Mouse (Mus musculus) cerebellum, adult 11-12 months (tissue): Measurements from ENCODE around the gene Sdk1.

Experiments used
- DNase-seq: peaks from one replicate; pipeline ENCODE4 v3.0.0; 2022

The Sdk1 gene

DNA sequence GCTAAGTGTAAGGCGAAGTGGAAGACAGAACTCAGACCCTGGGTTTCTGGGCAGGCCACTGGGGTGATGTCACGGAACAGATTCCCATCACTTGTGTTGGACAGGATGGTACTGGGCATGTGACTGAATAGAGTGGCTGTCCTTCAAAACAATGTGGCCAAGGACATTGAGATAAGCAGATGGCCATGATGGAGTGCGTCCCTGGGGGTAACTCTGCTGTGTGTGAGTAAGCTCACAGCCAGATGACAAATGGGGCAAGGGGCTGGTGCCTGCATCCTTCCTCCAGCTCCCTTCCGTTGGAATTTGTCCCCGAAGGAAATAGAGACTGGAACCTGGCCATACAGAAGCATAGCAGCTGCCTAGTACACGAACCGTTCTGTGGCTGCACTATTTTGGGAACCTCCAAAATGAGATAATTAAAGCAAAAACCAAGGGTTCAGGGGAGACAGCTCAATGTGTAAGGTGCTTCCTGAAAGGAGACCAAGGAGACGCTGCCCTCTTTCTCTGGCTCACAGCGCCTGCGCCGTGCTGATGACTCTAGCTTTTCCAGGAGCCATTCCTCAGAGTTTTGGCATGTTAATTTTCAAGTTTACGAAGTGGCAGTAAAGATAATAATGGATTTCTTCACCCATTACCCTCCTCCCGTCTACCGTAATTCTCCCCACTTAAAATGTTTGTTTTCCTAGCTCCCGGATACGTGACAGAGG, 661.4 kb downstream of the Sdk1 start:
- no peak for DNase-seq

DNA sequence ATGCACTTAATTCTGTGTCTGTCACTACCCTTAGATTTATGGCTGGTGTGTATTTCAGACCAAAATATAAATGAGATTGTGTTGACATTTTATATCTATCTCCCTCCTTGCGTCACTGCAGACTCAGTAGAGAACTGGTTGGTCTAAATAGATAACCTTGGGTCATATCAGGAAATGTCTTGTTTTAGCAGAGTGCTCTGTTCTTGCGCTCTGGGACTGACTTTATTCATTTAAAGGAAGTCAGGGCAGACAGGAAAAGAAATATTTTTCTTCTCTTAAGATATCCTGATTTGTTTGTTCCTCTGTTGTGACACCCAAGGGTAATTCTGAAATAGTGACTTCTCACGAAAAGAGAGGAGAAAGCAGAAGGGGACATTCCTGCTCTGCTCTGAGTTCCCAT, 669.2 kb downstream of the Sdk1 start:
- no peak for DNase-seq

DNA sequence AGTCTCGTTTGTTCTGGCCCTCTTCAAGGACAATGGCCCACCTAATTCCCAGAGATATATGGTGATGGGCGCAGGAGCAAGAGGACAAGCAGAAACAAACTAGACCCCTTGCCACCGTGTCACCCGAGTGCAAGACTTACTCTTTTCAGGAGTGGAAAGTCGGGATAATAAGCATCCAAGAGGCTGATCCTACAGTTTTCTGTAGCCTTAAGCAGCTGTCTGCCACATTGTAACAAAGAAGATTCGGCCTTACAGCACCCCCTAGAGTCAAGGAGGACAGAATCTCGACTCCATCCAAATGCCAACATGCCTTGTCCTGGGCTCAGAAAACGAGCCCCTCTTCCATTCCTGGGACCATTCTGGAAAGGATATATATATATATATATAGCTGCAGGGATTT, 669.6 kb downstream of the Sdk1 start:
- DNase-seq, result no peak

DNA sequence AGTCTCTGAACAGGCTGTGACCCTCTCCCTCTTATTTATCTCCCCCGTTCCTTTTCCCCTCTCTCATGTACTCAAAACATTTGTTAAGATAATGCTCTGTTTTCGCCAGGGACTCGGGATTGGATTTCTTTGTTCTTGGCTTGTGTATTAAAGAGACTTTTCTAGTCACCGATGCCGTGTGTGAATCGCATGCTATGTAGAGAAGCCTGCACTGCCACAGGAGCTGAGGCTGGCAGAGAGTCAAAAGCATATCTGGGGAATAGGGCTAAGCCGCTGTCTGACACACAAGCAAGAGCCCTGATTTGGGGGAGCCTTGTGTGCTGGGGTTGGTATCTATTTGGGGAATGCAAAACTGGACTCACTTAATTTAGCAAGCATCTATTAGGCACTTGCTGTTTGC, 671.6 kb downstream of the Sdk1 start:
- DNase-seq, result no peak

DNA sequence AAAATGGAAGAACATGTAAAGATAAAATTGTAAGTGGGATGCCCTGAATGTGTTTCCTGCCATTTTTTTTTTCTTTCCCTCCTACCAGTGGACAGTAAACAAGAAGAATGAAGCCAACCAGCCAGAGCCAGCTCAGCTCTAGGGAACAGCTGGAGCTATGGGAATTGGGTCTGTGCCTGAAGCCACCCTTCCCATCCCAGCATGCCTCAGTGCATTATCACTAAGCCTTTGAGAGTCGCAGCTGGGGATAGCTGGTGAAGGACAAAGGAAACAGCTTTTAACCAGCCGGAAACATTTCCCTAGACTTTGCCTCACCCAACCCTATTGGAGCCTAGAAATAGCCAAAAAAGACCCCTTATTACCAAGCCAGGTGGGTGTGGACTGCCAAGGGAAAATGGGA, 675.7 kb downstream of the Sdk1 start:
- no peak for DNase-seq

DNA sequence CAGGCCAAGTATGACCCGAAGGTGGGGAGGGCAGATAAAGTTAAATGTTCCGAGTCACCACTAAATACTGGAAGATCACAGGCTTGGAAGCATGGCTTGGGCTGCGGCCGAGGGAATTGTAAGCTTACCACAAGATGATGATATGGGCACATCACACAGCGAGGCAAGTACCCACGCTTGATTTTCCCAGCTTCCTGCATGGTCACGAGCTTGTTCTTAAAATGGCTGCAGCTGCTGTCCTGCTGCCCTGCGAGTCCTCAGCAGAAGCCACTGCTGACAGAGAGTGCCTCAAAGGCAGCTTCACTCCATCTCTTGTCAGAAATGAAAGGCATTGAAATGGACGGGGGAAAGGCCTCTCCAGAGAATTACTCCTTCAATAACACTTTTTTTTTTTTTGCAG, 697.7 kb downstream of the Sdk1 start:
- no peak for DNase-seq

DNA sequence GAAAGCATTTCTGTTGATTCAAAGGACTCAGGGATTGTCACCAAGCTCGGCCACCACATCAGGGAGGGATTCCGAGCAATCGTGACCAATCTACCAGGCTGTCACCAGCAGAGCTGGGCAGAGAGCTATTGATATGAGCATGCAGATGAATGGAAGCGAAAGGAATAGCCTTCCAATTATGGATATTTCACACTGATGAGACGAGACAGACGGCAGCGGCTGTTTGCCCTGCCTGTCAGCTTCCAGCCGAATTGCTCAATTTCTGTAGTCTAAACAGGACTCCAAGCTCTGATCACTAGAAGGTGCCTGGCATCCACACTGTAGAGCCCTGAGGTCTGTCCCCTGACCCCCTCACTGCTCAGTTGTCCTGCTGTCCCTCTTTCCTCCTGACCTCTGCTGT, 699.3 kb downstream of the Sdk1 start:
- DNase-seq, result no peak

DNA sequence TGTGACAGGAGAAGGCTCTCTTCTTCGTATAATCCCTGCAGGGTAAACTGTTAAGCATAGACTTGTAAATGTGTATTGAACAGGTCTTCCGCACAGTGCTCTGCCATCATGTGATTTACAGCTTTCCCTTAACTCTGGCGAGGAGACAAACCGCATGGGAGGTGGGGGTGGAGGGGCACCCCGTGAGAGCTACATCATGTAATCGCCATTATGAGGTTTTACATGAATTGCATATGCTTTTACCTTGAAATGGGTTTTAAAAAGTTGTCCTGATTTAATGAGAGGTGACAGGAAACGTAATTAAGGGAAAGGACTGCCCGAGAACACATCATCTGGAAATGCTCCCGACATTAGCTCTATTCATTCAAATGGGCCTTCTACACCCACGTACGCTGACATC, 709.5 kb downstream of the Sdk1 start:
- DNase-seq, result no peak

DNA sequence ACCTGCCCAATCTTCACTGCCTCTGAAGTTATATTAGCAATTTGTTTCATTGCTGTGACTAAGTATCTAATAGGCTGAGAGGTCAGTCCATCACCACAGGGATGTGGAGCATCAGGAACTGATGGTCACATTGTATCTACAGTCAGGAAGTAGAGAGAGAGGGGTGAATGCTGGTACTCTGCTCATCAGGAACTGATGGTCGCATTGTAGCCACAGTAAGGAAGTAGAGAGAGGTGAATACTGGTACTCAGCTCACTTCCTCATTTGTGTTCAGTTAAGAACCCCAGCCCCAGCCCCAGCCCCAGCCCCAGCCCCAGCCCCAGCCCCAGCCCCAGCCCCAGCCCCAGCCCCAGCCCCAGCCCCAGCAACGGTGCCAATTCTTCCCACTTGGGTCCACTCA, 711.0 kb downstream of the Sdk1 start:
- no peak for DNase-seq

DNA sequence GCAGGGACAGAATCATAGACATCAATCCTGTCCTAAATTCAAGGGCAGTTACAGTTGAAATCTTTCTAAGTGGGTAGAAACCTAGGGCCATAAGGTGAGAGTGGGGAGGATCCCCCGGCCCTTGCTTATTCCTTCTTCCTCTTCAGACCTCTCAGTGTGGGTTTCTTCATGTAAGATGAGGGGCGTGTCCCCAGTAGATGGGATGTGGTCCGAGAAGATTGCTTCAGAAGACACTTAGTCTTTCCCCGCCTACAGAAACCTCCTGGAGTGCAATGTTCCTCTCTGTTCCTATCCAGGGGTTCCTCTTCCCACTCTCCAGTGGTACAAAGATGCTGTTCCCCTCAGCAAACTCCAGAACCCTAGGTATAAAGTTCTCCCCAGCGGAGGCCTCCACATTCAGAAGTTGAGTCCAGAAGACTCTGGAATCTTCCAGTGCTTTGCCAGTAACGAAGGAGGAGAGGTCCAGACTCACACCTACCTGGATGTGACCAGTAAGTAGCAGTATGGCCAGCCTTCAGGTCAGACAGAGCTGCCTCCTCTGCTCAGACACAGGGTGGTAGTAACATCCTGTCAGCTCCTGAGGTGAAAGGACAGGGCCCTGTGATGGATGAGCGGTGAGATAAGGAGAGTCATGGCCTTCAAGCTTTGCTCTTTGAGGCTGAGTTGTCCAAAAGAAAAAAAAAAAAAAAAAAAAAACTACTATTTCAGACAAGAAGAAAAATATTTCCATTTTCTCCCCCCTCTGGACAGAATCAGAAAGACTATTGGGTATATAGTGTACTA, 711.6 kb downstream of the Sdk1 start:
- no peak for DNase-seq

DNA sequence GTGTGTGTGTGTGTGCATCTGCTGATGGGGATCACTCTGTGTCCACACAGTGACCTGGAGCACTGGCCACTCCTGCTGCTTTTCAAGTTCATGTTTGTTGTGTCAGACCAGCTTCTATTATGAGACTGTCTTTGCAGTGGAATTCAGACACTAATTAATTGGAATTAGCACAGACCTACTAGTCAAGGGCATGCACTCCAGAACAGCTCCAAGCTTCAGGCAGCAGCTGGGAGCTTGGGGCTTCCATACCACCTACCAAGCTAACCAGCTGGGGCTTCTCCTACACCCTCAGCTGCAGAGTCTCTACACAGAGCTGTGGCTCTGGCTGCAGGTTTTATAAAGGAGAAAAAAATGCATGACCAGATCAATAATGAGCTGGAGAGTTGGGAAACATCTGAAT, 729.8 kb downstream of the Sdk1 start:
- DNase-seq, result no peak

DNA sequence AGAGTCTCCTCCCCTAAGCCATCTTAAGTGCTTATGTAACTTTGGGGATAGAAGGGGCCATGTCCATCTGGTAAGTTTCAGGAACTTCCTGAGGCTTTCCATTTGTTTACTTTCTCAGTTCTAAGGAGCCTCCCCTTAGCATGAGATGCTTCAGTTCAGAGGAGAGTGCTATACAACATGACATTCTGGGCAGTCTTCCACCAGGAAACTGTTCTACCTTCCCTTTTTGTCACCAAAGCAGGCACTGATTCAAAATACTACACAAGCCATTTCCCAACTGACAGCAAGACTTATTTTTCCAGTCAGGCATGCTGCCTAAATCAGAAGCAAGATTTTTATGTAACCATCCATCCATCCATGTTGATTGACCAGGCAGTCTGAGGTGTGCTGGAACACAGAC, 738.2 kb downstream of the Sdk1 start:
- DNase-seq, result no peak

DNA sequence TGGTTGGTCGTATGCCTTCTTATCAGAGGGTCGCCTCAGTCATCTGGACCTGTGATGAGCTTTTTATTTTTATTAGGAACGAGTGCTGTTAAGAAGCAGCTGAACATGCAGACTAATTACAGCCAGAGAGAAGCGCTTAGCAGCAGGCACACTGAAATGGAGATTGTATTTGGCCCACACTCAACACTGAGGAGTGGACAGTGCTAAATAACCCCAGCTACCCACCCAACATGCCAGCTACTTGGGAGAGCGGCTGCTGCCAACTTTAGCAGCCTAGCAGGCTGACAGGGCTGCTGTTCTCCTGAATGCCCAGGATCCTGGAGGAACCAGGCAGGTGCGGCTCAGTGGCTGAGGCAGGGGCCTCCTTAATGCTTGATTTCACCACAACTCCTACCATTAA, 739.5 kb downstream of the Sdk1 start:
- DNase-seq, result no peak

DNA sequence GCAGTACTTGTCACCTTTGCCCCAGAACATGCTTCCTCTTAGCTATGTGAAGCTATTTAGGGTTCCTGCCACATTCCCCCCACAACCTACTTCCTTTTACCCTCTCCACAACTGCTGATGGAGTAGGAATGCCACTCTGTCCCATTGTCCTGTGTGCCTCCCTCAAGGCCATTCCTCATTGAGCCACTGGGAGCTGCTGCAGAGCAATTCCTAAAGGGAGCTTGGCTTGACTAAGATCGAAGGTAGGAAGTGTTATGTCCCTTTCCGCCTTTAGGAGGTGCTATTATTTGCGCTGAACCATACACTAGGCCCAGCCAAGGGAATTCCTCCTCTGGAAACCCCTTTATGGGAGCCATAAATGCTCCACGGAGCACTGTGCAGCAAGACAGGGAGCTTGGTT, 743.0 kb downstream of the Sdk1 start:
- DNase-seq, result no peak

DNA sequence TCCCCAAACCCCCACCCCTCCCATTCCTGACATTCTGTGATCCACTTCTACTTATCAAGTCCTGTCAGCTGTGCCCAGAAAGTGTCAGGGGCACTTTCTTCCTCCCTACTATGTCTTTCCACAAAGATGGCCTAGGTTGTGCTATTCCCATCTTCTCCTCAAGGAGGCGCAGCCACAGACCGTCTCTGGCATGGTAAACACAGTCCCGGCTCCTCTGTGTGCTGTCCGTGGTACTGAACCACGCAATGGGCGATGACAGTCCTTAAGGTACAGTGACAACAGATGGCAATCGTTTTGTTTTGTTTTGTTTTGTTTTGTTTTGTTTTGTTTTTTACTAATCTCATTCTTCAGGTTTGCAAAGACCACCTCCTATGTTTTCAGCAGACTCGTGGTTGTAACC, 743.7 kb downstream of the Sdk1 start:
- DNase-seq, result peak; percentile 13

DNA sequence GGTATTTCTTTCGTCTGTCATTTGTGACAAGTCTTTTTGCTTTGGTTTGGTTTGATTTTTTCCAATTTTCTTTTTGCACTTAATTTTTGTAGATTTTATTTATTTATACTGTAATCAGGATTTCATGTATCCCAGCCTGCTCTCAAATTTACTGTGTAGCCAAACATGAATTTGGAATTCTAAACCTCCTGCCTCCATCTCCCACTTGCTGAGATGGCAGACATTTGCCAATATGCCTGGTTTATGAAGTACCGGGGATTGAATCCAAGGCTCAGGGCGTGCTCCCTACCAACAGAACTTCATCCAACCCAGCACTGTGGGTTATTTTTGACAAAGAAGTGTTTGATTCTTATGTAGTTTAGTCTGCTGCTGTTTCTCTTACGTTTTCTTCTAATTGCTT, 744.3 kb downstream of the Sdk1 start:
- DNase-seq, result no peak

DNA sequence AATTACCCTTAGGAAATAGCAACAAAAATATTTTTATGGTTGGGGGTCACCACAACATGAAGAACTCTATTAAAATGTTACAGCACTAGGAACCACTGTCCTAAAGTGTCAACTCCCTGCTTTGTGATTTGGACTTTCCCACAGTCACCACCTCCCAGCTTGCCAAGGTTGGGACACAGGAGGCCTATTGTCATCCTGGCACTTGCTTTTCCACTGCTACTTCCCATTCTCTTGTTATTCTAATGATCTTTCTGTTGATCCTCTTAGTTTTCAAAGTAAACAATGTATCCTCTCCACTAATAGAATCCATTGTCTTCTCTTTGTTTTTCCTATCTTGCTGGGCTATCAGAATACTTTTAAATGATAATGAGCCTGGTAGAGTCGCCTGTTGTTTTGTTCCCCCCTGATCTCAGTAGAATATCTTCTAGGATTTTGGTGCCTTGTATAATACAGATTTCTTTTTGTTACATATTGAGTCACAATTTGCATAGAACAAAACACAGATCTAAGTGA, 746.1 kb downstream of the Sdk1 start:
- DNase-seq, result no peak

DNA sequence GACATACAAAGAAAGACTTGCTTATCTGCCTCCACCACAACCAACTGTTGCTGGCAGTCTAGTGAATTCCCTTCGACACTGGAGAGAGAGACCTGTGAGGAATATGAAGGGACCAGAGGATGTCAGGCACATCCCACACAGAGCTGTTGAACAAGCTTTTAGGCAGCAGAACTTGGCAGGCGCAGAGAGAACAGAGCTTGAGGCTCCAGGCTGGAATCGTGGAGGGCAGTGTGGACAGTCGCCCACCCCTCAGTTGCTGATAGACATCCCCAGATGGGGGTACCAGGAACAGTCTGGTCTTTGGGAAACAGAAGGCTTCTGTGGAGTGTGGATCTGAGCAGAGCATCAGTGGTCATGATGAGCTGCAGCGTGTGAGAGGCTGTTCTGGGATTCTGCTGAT, 747.4 kb downstream of the Sdk1 start:
- DNase-seq, result no peak

DNA sequence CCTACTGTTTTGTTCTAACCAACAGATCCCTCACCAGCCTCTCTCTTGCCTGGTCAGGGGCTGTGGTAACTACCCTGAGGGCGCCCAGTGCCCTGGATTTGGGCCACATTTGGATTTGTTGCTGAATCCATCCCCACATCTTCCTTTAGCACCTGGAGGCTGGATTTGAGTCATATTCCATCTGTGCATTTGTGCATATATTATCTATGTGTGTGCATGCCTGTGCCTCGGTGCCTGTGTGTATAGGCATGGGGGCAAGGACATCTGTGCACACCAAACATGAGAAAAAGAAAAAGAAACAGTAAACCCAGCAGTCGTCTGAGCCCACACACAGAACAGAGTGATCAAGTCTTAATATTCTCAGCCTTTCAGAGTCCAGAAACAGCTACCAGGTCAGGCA, 752.9 kb downstream of the Sdk1 start:
- DNase-seq, result no peak

DNA sequence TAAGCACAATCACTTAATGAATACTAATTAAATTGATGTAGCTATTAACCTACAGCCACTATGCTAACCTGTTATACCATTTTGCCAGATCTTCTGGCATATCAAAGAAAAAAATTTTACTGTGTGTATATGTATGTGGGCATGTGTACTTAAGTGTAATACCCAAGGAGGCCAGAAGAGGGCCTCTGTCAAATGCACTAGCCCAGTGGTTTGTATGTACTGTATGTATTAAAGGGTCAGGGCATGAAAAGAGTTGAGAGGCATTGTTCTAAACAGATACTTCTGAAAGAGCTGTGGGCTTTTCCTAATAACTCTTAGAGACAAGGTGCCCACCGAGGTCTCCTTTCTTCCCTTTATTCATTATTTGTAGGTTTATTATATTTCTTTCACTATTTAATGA, 759.0 kb downstream of the Sdk1 start:
- DNase-seq, result no peak

DNA sequence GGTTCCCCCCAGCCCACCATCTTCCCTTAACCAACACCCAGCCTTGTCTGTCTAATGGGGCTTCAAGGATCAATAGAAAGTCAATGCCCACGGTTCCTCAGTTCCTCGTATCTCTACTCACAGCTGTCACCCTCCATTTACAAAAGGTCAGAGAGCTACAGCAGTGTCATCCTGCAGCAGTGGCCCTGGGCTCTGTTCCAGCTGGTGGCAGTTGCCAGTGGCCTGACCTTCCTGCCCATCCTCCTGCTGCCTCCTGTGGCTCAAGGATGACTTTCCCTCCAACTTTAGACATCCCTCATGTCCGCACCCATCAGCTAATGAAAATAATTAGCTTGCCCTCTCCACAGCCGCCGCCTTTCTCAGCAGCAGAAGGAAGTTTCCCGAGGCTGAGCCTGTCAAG, 759.8 kb downstream of the Sdk1 start:
- no peak for DNase-seq

DNA sequence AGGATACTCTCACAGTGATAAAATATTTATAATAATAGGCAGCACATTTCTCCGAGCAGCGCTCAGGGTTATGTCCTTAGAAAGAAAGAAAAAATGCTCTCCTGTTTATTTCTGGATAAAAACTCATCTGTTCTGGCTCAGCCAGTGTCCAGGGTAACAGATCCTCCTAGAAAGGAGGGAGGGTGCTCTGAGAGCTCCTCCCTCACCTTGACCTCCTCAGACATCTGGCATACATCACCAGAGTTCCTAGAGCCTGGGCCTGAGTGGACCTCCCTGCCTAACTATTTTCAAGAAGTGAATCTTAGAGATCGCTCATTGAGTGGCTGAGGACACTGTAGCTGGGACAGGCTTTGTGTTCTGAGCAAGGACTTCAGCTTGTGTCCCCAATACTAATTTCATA, 760.7 kb downstream of the Sdk1 start:
- DNase-seq, result no peak

DNA sequence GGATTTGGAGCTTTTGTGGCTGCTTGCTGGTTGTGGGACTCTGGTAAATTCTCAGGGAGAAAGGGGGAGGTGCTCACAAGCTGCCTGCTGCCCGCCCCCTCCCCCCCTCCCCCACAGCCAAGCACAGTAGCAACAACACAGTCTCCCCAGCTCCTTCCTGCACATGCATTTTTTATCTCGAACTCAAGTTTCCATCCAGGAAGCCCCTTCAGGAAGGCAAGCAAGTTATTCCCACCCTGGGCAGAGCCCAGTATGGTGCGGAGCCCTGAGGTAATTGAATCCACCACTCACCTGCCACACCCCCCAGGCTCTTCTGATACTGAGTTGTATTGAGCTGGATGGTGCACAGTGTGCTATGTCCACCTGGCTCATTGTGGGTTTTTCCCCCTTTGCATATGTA, 768.9 kb downstream of the Sdk1 start:
- no peak for DNase-seq

DNA sequence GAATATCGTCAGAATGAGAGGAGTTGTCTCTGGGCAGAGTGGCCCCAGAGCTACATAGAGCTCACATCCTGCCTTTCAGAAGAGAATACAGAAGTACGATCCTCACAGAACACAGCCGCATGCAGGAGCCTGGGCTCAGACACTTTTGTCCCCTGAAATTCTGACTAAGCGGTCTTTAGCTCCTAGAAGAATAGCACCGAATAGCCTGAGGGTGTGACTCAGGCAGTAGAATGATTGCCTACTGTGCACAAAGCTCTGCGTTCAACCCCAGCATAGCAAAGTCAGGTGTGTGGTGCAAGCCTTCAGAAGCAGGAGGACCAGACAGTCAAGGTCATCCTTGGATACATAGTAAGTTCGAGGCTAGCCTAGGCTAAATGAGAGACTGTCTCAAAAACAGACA, 775.7 kb downstream of the Sdk1 start:
- DNase-seq, result no peak
